Mouse (Mus musculus) frontal cortex, postnatal 14 days (tissue): ENCODE measurements around the gene Dctn1.

Experiments used
- DNase-seq, 2 experiments: peaks; one replicate each; pipeline ENCODE4 v3.0.0; 2022; ENCODE audit warnings: low spot score in 2 of 2

Gene Dctn1

DNA sequence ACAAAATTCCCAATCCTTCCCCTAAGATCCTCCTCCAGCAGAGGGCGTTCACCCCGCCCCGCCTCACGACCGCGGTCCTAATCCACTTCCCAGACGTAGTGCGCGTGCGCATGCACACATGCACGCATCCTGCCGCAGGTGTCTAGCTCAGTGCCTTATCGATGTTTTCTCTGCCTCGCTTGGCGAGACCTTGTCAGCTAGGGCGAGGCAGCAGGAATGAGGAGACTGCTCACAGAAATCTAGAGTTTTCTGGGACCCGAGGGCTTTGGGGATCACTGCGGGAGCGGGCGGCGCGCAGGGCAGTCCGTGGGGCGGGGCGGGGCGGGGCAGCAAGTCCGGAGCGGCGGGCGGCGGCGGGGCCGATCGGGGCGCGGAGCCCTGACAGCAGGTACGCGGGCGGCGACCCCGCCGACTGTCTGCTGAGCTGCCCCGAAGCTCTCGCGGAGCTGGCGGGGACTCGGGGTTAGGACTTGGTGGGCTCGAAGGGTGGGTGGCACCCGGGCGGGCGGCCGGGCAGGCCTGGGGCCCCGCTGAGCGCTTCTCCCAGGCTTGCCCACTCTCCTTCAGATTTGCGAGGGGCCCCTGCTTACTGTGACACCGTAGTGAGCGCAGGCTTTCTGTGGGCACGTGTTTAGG, at the start of gene Dctn1:
TSS of gene Dctn1 (plus strand) at position 314 of the 636 bp plus-strand sequence.
- peak; percentile 87 to 89 for DNase-seq

DNA sequence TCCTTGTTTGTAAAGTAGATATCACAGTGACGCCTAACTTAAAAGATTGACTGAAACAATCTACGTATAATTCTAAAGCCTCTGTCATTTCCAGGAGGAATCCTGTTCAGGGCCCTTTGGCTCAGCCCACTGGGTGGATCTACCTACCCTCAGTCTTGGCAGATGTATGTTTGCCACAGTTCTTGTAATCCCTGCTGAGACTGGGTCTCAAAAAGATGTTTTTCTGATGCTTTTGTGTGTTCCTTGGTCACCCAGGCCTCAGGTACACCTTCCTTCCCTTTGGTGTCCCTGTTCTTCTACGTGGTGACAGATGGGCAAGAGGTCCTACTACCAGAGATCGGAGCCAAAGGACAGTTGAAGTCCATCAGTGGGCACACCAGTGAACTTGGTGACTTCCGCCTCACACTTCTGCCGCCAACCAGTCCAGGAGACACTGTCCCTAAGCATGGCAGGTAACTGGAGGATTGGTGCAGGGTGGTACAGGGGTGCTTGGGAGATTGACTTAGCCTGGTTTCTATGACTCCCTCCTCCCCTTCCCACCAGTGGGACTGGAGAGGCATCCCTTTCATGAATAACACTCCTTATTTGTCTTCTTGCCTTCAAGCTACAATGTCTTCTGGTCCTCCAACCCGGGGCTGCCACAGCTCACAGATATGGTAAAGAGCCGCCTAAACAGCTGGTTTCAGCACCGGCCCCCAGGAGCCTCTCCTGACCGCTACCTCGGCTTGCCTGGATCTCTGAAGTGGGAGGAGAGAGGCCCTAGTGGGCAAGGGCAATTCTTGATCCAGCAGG, 49.2 kb upstream of the Dctn1 start:
- no peak for DNase-seq

DNA sequence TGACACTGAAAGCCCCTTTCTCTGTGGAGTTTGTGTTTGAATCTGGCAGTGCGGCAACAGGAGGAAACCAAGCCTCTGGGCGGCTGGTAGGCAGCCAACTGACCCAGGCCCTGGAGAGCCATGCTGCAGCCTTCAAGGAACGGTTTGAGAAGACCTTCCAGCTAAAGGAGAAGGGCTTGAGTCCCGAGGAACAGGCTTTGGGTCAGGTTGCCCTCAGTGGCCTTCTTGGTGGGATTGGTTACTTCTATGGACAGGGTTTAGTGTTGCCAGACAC, 48.6 kb upstream of the Dctn1 start:
- DNase-seq, result no peak

DNA sequence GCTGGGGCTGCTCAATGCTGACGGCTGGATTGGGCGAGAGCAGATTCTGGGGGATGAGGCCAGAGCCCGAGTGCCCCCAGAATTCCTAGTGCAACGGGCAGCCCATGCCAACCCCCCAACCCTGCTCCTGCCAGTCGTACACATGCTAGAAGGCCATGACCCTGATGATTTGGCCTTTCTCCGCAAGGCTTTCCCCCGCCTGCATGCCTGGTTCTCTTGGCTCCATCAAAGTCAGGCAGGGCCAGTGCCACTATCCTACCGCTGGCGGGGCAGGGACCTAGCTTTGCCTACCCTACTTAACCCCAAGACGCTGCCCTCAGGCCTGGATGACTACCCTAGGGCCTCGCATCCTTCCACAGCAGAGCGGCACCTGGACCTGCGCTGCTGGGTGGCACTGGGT, 48.1 kb upstream of the Dctn1 start:
- DNase-seq, result no peak

DNA sequence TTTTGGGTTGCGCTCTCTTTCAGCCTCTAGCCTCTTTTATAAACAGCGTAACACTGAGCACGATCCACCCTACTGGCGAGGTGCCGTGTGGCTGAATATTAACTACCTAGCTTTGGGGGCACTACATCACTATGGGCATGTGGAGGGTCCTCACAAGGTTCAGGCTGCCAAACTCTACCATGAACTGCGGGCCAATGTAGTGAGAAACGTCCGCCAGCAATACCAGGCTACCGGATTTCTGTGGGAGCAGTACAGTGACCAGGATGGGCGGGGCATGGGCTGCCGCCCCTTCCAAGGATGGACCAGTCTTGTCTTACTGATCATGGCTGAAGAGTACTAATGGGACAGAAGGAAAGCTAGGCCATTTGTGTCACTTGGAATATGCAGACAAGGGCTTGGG, 47.4 kb upstream of the Dctn1 start:
- no peak for DNase-seq

DNA sequence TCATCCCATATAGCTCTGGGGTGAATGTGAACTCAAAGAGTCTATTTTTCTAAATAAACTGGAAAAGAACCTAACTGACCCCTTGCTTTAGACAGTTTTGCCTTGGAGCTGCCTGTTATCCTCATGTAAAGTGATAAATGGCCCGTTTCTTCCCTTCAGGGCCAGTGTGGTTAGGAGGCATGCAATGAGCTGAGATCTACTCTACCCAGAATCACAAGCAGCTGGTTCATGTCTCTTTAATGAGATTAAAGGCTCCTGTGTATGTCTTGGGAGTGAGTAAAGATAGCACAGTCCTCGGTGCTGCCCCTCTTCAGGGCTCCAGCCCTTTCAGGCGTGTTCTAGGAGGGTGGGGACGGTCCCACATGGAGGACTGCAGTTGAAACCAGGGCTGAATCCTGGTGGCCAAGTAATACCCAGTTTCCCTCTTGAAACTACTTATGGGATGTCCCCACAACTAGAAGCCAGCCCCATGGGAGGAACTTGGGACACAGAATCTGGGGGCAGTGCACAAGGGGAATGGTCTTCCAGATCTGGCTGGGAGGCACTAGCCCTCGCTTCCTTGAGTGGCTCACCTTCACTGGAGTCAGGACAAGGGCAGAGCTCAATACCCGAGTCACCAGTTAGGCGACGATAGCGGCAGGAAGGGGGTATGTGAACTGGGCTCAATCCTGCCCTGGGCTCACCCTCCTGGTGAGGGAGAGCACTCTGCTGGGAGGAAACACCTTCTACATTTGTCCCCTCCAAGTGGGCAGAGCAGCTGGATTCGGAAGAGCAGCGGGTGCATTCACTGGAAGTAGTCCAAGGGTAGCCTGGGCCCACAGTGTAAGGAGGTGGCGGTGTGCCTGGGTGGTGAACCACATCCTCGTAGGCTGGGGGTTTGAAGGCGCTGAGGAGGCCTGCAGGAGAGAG, 46.6 kb upstream of the Dctn1 start:
- no peak for DNase-seq

DNA sequence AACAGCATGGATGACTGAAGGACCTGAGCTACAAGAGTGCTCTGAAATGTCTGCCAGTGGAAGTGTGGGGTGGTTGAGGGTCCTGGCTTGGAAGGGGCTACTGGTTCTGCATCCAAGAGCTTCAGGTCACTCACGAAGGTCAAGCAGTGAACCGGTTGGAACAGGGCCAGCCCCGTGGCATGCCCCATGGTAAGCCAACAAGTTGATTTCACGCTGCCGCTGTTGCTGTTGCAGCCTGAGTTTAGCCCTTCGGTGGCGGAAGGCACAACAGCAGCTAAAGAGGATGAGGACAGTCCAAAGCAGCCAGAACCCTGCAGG, 46.0 kb upstream of the Dctn1 start:
- no peak for DNase-seq

DNA sequence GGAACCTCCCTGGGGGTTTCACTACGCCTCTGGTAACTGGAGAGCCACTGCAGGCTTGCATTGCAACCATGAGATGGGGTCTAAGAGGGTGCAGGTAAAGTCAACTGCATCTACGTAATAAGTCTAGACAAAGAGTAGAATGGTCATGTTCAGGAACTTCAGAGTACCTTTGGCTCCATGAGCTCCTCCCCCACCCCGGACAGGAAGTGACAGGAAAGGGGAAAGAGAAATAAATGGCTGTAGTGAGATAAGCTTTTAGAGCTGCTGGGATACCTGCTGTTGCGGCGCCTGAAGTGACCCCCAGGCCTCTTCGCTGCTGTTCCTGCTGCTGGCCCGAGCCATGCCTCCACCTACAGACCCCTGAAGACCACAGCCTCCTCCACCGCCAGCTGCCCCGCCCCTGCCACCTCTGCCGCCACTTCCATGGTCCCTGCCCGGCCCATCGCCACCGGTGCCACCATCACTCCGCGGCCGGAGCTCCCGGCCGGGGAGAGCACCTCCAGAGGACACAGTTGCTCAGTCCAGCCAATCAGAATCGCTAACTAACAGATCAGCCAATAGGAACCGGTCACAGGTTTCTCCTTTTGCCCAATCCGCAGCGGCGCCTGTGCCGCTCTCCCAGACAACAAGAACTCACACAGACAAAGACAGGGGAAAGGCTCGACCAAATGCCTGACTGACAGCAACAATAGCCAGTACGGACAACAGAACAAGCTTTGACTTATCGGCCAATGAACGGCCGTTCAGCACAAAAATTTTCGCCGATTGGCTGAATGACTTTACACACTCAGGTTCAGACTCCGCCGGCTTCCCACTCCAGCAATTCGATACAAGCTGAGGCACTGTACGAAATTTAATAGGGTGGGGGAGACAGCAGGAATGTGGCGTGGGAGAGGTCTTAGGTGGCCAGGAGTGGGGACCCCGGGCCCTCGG, 44.5 kb upstream of the Dctn1 start, which contains the start of gene Wbp1:
TSS of gene Wbp1 (minus strand) at position 630 of the 933 bp plus-strand sequence.
- DNase-seq, result peak; percentile 94 to 98

DNA sequence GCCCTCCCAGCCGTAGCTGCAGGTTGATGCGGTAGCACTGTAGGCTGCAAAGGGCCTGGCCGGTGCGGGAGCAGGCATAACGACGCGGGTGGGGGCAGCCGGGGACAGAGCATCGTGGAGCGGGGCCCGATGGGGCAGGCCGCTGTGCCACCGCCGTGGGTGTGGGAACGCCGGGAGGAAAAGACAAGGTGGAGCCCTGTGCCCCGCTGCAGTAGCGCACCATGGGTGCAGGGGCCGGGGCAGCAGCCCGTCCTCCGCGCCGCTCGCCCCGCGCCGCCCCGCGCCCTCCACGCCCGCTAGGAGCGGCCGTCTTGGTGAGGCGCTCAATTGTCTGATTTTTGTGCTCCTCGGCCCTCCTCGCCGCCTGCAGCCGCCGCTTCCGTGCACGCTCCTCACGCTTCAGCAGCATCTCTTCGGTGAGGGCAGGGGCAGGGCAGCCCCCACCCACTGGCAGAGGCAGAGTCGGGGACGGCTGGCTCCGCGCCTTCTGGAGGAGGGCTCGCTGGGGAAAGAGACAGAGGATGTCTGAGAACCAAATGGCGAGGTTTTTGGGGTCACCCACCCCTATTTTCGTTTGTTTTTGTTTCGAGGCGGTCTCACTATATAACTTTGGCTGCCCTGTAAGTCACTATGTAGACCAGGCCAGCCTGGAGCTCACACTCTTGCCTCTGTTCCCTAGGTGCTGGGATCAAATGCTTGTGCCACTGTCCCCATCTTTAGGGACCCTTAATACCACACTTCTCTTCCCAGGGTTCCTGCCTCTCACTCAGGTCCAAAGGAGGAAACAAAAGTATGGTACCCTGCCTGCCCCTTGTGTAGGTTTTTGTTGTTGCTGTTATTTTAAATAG, 43.6 kb upstream of the Dctn1 start:
- DNase-seq, result no peak

DNA sequence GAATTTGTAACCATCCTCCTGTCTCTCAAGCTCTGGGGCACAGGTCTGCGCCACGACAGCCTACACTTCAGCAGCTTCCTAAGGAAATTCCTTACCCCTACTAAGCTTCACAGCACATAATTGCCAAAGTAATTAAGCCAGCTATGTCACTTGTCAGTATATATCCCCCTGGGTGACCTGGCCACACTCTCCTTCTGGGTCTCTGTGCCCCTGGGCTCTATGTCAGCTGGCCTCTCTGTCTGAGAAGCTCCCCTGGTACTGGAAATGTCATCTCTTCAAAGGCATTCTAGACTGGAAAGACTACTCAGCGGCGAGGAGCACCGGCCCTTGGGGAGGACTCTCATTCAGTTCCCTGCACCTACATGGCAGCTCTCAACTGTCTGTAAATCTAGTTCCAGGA, 42.8 kb upstream of the Dctn1 start:
- no peak for DNase-seq

DNA sequence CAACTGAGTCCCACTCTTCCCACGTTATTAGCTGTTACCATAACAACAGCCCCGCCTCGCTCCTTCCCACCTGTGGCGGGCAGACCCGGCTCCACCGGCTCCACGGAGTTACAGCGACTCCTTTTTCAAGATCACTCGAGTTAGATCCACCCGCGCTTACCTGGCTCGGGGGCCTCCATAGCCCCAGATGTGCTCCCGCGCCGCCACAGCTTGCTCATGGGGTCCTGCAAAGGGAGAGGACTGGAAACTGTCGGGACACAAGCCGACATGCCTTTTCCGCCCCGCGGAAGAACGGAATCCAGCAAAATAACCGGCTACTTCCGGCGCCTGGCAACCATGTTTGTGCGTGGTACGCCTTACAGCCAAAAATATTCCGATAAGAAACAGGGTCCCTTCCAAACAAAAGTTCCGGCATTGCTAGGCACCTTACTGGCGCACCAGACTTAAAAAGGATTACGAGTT, 40.8 kb upstream of the Dctn1 start:
- peak; percentile 80 to 87 for DNase-seq

DNA sequence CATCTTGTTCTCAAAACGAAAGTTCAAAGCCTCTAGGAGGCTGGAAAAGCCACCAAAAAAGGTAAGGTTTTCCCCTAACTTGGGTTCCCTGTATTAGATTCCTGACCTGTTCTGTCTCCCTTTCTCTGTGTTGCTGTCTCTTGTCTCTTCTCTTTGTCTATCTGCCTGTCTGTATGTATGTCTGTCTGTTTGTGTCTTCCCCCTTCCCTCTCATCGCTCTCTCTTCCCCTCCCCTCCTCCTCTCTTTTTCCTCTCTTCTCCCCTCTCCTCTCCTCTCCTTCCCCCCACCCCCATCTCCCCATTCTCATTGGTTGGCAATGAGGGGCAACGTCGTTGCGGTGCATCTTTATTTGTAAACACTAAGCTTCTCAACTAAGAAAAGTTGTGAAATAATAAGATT, 40.4 kb upstream of the Dctn1 start, which contains the start of gene Ino80b:
TSS of gene Ino80b (minus strand) at position 101 of the 400 bp plus-strand sequence.
- no peak for DNase-seq

DNA sequence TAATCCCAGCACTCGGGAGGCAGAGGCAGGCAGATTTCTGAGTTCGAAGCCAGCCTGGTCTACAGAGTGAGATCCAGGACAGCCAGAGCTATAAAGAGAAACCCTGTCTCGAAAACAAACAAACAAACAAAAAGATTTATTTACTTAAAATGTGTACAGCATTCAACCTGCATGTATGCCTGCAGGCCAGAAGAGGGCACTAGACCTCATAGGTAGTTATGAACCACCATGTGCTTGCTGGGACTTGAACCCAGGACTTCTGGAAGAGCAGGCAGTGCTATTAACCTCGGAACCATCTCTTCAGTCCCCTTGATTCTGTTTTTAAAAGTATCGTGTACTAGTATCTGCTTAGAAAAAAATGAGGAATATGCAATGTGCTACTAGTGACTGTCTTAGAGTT, 38.3 kb upstream of the Dctn1 start:
- DNase-seq, result no peak

DNA sequence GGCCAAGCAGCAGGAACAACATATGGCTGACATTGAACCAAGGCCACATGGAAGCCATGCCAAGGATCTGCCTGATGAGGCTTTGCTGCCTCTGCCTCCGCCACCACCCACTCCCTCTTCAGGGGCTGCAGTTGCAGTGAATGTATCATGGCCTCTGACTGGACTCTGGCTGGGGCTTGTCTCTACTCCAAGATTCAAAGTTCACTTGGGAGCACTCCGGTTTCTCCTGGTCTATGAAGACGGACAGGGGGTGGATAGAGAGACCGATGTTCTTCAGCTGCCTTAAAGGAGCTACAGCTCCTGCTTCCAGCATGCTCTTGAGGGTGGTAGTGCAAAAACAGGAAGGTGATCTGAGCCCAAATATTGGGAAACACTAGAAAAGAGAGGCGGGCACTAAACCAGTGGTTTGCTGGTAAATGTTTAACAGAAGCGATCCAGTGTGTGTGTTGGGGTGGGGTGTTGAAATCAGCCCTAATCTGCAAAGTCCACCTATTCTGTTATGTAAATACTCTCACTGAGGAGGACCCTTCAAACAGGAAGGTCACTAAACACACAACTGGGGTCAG, 34.2 kb upstream of the Dctn1 start:
- no peak for DNase-seq

DNA sequence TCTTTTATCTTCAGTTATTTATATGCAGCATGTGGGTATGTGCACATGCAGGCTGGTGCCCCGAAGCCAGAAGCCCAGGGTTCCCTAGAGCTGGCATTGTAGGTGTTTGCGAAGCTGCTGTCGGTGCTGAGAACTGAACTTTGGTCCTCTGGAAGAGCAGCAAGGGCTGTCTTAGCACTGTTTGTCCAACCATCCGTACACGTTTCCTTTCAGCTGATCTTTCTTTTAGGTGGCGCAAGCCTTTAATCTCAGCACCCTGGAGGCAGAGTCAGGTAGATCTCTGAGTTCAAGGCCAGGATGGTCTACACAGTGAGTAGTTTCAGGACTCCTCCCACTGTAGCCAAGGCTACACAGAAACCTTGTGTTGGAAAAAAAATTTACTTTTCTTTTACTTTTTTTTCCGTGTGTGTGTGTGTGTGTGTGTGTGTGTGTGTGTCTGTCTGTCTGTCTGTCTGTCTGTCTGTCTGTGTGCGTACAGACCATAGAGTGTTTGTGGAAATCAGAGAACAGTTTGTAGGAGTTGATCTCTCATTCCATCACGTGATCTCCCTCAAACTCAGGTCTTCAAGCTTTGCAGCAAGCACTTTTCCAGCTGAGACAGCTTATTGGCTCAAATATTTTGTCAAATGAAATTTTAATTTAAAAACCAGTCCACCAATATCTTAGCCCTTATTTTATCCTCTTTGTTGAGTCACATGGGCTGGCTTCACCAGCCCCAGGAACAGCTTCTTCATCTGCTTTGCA, 33.4 kb upstream of the Dctn1 start:
- DNase-seq, result no peak

DNA sequence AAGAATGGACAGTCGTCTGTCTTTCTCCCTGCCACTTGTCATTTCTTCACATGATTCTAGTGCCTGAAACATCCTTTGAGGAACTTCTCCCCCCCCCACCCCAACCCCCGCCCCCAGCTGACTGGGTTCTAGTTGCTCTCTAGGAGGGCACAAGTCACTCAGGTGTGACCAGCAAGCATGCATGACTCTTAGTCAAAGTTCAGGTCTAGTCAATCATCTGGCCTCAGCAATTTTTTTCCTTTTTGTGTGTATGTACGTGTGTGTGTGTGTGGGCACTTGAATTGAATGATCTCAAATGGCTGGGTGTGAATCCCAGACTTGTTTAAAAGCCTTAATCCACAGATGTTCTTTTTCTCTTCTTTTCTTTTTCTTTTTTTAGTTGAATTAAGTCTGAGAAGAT, 31.5 kb upstream of the Dctn1 start:
- DNase-seq, result no peak

DNA sequence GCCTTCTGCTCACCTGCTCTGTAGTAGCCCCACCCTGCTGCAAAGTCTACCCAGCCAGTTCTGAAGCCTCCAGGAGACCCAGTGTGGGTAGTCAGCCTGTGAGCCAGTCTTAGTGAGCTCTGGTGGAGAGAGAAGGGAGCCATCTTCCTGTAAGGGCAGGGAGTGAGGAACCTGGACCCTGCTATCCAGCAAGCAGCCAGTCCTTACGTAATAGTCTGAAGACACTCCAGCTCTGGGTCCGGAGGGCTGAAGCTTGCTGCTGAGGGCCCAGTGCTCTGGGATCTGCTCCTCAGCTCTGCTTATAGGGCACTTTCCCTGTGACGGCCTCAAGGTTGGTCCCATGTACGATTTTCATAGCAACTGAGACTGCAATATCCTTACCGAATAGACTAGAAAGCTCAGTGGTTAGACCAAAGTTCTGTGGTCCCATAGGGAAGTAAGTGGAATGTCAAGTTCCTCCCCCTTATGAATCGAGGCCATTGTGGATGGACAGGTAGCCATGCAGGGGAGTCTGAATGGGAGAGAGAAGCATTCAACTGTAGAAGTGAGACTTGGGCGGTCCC, 30.7 kb upstream of the Dctn1 start, which contains the start of gene Rtkn:
TSS of gene Rtkn (plus strand) at position 513 of the 563 bp plus-strand sequence.
- DNase-seq, result no peak

DNA sequence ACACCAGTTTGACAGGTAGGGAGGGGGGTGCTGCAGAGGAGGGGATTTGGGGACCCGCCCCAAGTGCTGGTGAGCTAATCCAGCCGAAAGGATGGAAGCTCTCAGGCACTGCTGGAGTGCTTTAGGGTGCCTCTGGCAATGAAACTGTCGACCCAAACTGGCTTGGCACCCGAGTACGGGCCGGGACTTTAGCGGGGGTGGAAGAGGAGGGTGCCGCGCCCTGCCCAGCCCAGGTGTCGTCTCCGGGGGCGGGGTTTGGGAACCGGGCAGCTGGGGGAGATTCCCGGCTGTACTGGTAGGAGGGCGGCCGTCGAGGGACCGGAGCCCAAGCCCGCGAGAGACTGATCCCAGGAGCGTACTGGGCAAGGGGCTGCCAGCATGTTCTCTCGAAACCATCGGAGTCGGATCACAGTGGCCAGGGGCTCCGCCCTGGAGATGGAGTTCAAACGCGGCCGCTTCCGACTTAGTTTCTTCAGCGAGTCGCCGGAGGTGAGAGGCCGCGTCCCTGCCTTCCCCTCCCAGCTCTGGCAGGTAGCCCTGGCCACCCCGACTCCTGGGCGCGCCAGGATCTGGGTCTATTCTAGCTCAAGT, 30.1 kb upstream of the Dctn1 start:
- DNase-seq, result no peak
